Mouse (Mus musculus) liver, embryonic 13.5 days (tissue): ENCODE data around the gene Slc38a3. TPM values are rescaled to one million over a fixed set of nuclear protein-coding genes. Genes with fewer than 3 reads are reported as not detected.

ENCODE experiments used
- ATAC-seq: fragments of 200-750 bp; cut with Nextera tagmentation; 2 replicates; pipeline ENCODE4 v1.8.0; 2017; ENCODE audit warnings: low read depth, mild to moderate bottlenecking, moderate number of reproducible peaks, moderate library complexity
- DNase-seq: peaks from one replicate; pipeline ENCODE4 v3.0.0; 2022
- H3K27ac ChIP-seq: fragments of 300-500 bp; sonication (generic); 2 replicates; pipeline ENCODE4 v1.5.1; 2015; ENCODE audit warnings: moderate library complexity, mild to moderate bottlenecking, inconsistent platforms
- H3K27me3 ChIP-seq: fragments of 300-500 bp; sonication (generic); 2 replicates; pipeline ENCODE4 v1.6.1; 2015; ENCODE audit warnings: mild to moderate bottlenecking, inconsistent platforms
- H3K36me3 ChIP-seq: fragments of 300-500 bp; sonication (generic); 2 replicates; pipeline ENCODE4 v1.6.1; 2015; ENCODE audit warnings: mild to moderate bottlenecking, inconsistent platforms
- H3K4me1 ChIP-seq: fragments of 300-500 bp; sonication (generic); replicated peaks from 2 replicates; pipeline ENCODE4 v1.6.1; 2015; ENCODE audit warnings: inconsistent platforms
- H3K4me2 ChIP-seq: fragments of 300-500 bp; sonication (generic); 2 replicates; pipeline ENCODE4 v1.6.1; 2015; ENCODE audit warnings: inconsistent platforms, mild to moderate bottlenecking, moderate library complexity
- H3K4me3 ChIP-seq: fragments of 300-500 bp; sonication (generic); replicated peaks from 2 replicates; pipeline ENCODE4 v1.5.1; 2015; ENCODE audit warnings: mild to moderate bottlenecking, inconsistent platforms
- H3K9ac ChIP-seq: fragments of 300-500 bp; sonication (generic); 2 replicates; pipeline ENCODE4 v1.6.1; 2015; ENCODE audit warnings: mild to moderate bottlenecking, inconsistent platforms
- H3K9me3 ChIP-seq: fragments of 300-500 bp; sonication (generic); replicated peaks from 2 replicates; pipeline ENCODE4 v1.6.1; 2016; ENCODE audit warnings: inconsistent platforms
- WGBS: fragments of 180-500 bp; shearing (Covaris S2); methylation state at CpG from one replicate; pipeline ENCODE4 v1.1.7; 2015; ENCODE audit not compliant: insufficient replicate concordance; 5-methylcytosine and 5-hydroxymethylcytosine counted together
- polyA plus RNA-seq: library from polyadenylated mRNA; unstranded; fragments of >200 nt; fragmentation: Nextera tagmentation; extraction: Ambion mirVana; gene quantifications from 2 replicates; pipeline ENCODE4 v1.2.1, GENCODE M21; 2015

Slc38a3 gene
- polyA plus RNA-seq, 1 experiment from 2014 or later: 5.9 TPM

DNA sequence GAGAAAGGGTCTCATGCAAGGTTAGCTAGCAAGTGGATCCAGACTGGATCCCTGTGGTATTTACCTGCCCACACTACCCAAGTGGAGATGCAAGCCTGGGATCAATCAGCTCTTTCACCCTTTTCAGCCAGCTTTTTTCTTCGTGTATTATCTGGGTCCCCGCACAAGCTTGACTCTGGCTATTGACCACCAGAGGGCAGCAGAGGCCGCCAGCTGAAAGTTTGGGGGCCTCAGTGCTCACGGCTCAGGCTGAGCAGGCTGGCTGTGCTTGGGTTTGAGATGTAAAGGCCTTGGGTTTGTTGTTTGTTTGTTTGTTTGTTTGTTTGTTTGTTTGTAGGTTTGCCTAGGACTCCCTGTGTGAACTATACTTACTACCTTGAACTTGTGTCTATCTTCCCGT is 23.8 kb downstream of the Slc38a3 start:
- Histone ChIP-seq H3K9me3 (no peaks in the 10 kb centered on the region), H3K4me2 (0 out of 2 replicates have a peak overlapping the region, but pooled peaks have one; percentile 82), H3K27ac (no peak overlapping the region), H3K36me3 (no peaks in the 10 kb centered on the region), H3K4me3 (no peak overlapping the region), H3K9ac (no peak overlapping the region), H3K27me3 (no peaks in the 10 kb centered on the region), H3K4me1 (peaks cover 29% of the 10 kb centered on the region)
- WGBS: 15% methylated on average over 5 of the region's 5 CpGs
- ATAC-seq: peak; percentile 52
- peak; percentile 66 for DNase-seq

DNA sequence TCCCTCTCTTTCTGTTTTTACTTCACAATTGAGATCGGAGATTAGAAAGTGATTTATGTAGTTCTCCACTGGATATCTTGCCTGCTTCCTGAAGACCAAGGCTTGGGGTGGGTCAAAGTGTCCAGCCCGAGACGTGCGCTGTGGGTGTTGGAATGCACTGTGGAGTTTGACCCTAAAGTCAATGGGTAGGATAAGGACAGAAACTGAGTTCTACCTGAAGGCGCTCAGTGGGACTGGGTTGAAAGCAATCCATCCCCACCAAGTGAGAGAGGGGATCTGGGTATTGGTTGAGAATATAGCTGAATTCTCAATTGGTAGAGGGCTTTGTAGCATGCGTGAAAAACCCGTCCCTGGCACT is 24.2 kb downstream of the Slc38a3 start:
- no peaks in the 10 kb centered on the region for H3K9me3 ChIP-seq
- H3K9ac ChIP-seq: peak overlapping the region; percentile 63
- DNase-seq: no peak
- 0 out of 2 replicates have a peak, but pooled peaks have one; percentile 9 for ATAC-seq
- H3K4me2 ChIP-seq: peak overlapping the region; percentile 82
- peak overlapping the region; percentile 67 for H3K4me3 ChIP-seq
- peaks cover 31% of the 10 kb centered on the region for H3K4me1 ChIP-seq
- no peaks in the 10 kb centered on the region for H3K27me3 ChIP-seq
- H3K36me3 ChIP-seq: no peaks in the 10 kb centered on the region
- 38% methylated on average over 7 of the region's 7 CpGs for WGBS
- H3K27ac ChIP-seq: no peak overlapping the region

DNA sequence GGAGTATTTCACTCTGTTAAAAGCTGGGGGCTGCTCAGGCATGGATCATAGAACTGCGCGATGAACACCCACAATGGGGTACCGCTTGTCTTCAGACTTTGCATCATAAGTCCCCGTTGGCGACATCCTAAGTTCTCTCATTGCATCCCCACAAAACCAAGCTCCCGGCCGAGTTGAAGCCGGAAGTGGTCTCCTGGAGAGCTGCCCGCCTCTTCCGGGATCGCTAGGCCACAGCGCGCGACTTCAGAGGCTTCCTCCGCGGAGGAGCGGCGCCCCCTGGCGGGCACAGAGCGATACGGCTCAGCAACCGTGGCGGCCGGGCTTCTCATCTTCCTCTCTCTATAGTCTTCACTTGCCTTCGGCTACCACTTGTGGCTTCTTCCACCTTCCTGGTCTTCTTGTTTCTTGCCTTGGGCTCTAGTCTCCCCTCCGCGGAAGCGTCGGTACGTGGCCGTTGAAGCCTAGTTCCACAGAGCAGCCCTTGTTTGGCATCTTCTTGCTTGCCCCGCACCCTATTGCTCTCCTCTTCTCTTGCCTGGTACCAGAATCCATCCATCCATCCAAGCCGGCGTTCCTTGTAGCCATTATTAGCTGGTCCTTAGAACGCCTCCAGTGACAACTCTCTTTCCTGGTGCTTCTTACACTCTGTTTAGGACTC is 24.7 kb downstream of the Slc38a3 start:
- H3K27me3 ChIP-seq: no peaks in the 10 kb centered on the region
- ATAC-seq: peak; percentile 82
- H3K9ac ChIP-seq: peak overlapping the region; percentile 77
- WGBS: 4% methylated on average over 35 of the region's 35 CpGs
- H3K4me1 ChIP-seq: peaks cover 32% of the 10 kb centered on the region
- H3K36me3 ChIP-seq: no peaks in the 10 kb centered on the region
- peak overlapping the region; percentile 82 for H3K4me2 ChIP-seq
- H3K27ac ChIP-seq: peak overlapping the region; percentile 62
- H3K4me3 ChIP-seq: peak overlapping the region; percentile 67
- no peaks in the 10 kb centered on the region for H3K9me3 ChIP-seq
- peak; percentile 81 for DNase-seq

DNA sequence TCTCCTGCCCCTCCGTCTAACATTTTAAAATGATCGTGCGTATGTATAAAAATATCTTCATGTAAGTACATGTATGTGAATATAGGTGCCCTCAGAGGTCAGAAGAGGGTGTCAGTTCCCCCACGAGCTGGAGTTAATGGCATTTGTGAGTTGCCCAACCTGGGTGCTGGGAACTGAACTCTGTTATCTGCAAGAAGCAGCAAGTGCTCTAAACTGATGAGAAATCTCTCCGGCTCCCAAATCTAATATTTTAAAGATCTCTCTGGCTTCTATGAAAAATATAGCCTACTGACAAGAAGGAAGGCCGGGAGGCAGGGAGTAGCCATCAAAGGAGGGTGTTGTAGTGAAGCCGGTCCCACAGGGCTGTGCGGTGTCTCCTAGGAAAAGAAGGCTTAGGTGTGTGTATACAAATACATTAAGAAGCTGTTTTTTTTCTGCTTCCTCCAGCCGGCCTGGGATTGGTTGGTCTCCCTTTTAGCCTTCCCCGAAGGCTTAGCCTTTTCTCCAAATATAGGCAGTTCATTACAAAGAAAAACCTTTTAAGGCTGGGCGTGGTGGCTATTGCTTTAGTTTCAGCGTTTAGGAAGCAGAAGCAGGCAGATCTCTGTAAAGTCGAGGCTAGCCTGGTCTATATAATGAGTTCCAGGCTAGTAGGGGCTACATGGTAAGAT is 25.7 kb downstream of the Slc38a3 start:
- Histone ChIP-seq H3K27ac (peak overlapping the region; percentile 62), H3K4me2 (peak overlapping the region; percentile 82), H3K36me3 (no peaks in the 10 kb centered on the region), H3K4me1 (peaks cover 32% of the 10 kb centered on the region), H3K9me3 (no peaks in the 10 kb centered on the region), H3K27me3 (no peaks in the 10 kb centered on the region), H3K9ac (peak overlapping the region; percentile 77), H3K4me3 (peak overlapping the region; percentile 67)
- ATAC-seq: no peak
- DNase-seq: no peak
- 65% methylated on average over 13 of the region's 13 CpGs for WGBS

DNA sequence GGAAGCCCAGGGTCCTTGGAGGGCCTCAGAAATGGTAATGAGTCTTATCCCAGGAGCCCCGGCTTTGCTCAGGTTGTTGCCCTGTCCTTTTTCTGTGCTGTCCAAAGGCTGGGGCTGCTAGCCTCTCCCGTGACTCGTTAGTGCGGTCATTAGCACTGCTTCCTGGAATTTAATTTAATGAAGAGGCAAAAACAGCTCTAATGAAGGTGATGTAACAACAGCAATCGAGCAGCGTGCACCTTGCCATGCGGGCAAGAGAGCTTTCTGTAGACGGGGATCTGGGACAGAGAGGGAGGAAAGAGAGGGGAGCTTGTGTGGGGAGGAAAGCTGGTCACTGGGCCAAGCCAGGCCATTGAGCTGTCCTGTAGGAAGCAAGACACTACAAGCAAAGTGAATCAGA is 27.7 kb downstream of the Slc38a3 start:
- Histone ChIP-seq H3K27ac (no peak overlapping the region; the same call in 1 of the 2 replicates), H3K4me2 (no peak overlapping the region), H3K4me3 (no peak overlapping the region), H3K9me3 (no peaks in the 10 kb centered on the region), H3K27me3 (no peaks in the 10 kb centered on the region), H3K4me1 (peaks cover 40% of the 10 kb centered on the region), H3K9ac (no peak overlapping the region), H3K36me3 (no peaks in the 10 kb centered on the region)
- WGBS: 68% methylated on average over 8 of the region's 8 CpGs
- DNase-seq (no peak), ATAC-seq (no peak)

DNA sequence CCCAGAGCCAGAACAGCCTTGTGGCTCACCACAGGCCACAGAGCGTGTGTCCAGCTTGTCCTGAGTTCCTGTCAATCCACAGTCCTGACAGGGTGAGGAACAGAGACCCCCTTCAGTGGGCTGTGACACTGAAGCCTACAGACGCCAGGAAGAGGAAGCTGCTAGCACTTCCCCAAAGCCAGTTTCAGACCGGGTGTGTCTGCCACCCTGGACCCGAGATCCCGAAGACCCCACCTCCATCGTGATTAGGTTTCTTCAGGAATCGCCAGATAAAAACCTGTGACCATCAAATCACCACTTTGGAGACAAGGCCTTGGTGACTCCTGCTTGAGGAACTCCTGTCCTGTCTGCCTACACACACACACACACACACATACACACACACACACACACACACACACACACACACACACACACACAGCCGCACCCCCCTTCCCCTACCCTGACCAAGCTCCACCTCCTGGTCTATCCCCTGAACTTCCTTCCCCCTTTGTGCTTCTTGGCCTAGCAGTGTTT is 29.0 kb downstream of the Slc38a3 start:
- 20% methylated on average over 8 of the region's 8 CpGs for WGBS
- ATAC-seq: no peak
- Histone ChIP-seq H3K27me3 (no peaks in the 10 kb centered on the region), H3K9me3 (no peaks in the 10 kb centered on the region), H3K27ac (peak overlapping the region; percentile 58), H3K4me1 (peaks cover 46% of the 10 kb centered on the region), H3K4me3 (no peak overlapping the region), H3K36me3 (no peaks in the 10 kb centered on the region), H3K4me2 (no peak overlapping the region), H3K9ac (no peak overlapping the region)
- DNase-seq: no peak

DNA sequence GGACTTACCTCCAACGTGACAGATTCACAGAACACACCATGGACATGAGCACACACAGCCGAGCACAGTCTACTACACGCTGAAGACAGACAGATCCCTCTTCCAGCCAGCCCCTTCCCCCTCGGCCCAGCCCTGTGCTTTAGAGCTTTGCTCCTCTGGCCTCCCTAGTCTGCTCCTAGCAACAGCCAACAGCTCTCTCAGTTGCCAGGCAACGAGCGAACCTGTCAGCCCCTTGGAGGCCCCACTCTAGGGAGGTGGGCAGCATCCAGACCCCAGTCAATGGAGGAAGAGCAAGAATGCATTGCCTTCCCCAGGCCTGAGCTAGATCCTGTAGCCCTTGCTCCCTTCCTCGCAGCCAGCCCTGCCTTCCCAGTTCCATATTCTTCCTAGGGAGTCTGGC is 32.3 kb downstream of the Slc38a3 start:
- WGBS: 64% methylated on average over 7 of the region's 7 CpGs
- DNase-seq (no peak), ATAC-seq (no peak)
- H3K9ac ChIP-seq: no peak overlapping the region
- H3K4me3 ChIP-seq: no peak overlapping the region
- peaks cover 50% of the 10 kb centered on the region for H3K4me1 ChIP-seq
- peaks cover under 1% of the 10 kb centered on the region; the same call in 1 of the 2 replicates for H3K36me3 ChIP-seq
- no peak overlapping the region for H3K27ac ChIP-seq
- H3K27me3 ChIP-seq: no peaks in the 10 kb centered on the region
- no peak overlapping the region for H3K4me2 ChIP-seq
- no peaks in the 10 kb centered on the region for H3K9me3 ChIP-seq

DNA sequence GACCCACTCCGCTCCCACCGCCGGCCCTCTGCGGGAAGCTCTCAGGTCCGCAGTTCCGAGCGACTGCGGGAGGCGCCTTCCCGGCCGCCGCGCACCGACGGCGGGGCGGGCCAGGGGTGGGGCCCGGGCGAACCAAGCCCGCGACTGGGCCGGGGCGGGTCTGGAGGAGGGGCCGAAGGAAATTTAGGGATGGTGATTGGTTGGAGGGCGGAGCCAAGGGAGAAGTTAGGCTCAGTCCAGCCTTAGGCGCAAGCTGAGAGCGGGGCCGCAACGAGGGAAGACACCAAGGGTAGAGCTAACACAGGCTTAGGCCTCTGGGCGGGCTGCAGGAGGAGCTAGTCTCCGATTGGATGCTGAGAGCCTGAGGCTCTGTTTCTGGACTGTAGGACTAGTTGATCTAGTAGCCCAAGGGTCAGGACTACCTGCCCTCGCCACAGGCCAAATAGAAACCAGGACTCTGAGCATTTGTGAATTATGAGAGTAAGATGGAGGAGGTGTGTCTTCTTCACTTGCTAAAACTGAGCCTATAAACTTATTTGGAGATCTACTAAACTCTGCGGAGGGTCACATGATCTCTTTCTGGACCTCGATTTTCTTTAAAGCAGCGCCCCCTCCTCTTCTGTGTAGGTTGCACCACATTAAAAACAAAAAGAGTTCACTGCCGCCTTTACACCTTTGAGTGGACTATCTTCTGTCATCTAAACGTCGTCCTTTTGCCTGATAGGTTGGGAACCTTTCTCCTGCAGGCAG is 33.9 kb downstream of the Slc38a3 start, which contains the start of gene Gnai2:
TSS of gene Gnai2 (minus strand) at position 89 of the 750 bp plus-strand sequence.
- under 1% methylated on average over 38 of the region's 38 CpGs for WGBS

DNA sequence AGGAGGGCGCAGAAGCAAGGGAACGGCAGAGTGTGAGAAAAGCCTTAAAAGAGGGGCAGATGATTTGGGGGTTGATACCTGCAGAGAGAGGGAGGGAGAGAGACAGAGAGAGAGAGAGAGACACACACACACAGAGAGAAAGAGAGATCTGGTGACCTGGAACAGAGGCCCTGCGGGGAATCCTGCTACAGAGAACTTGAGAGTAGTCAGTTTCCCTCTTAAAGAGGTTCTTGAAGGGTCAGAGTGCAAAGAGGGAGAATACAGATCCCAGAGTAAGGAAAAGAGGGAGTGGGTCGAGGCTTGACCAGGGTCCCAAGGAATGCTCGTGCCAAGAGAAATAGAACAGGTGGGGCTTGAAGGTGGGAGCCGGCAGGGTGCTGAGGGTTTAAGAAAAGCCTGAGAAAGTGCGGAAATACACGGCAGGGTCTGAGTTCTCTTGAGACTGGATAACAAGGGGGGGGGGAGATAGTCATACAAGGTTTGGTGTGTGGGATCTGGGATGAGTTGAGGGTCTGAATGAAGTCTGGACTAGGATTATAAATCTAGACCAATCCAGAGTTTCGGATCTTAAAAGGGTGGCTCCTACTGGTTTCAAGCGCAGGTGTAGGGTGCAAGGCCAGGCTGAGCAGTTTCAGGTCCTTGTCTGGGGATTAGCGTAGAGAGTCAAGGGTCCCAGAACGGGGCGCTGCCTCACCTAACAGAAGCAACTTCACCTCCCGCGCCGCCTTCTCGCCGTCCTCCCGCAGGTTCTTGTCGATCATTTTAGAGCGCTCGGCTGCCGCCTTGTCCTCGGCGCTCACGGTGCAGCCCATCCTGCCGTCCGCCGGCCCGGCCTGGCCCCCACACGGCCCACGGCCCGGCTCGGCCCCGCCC is 34.7 kb downstream of the Slc38a3 start:
- DNase-seq (no peak), ATAC-seq (peak; percentile 2; the same call in 1 of the 2 replicates)
- Histone ChIP-seq H3K4me3 (peak overlapping the region; percentile 86), H3K9me3 (no peaks in the 10 kb centered on the region), H3K4me1 (peaks cover 68% of the 10 kb centered on the region), H3K9ac (peak overlapping the region; percentile 97), H3K4me2 (peak overlapping the region; percentile 100), H3K36me3 (peaks cover 18% of the 10 kb centered on the region), H3K27me3 (no peaks in the 10 kb centered on the region), H3K27ac (peak overlapping the region; percentile 94)
- under 1% methylated on average over 35 of the region's 35 CpGs for WGBS

More for the DNA sequence above, 33.9 kb downstream of the Slc38a3 start, which contains the start of gene Gnai2:
- Histone ChIP-seq H3K4me1 (peaks cover 63% of the 10 kb centered on the region), H3K27me3 (no peaks in the 10 kb centered on the region), H3K4me3 (peak within 1 kb of the TSS; percentile 86), H3K9ac (peak within 1 kb of the TSS; percentile 97), H3K36me3 (peaks cover 16% of the 10 kb centered on the region), H3K9me3 (no peaks in the 10 kb centered on the region), H3K4me2 (peak within 1 kb of the TSS; percentile 100), H3K27ac (peak within 1 kb of the TSS; percentile 94)
- DNase-seq (peak; percentile 97), ATAC-seq (peak; percentile 94)

DNA sequence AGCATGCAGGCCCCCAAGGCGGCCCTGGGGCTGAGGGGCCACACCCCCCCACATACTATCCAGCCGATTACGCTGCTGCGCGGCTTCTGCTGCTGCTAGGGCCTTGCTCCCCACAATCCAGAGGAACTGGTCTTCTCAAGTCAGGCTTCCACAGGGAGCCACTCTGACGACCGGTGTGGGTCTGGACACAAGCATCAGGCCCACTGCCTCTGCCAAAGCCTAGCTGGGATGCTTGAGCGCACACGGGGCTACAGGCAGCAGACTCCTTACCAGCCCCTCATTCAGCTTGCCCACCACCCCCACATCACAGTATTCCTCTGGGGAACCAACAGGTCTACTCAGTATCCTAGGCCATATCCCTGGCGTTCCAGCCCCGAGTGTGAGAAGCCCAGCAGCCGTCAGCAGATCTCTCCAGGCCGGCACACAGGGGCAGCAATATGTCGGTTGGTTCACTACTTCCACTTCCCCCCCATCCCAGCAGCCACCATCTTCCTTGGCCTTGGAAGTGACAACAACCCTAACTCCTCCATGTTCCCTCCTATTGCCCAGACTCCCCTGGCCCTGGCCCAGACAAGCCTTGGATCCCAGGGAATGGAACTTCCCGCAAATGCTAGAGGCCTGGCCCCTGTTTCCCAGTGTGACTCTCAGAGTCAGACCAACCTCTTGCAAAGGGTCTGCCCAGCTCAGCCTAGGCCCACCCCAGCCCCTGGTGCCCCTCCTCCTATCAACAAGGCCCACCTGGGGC is 35.5 kb downstream of the Slc38a3 start:
- Histone ChIP-seq H3K9ac (peak overlapping the region; percentile 97), H3K27me3 (no peaks in the 10 kb centered on the region), H3K4me2 (peak overlapping the region; percentile 100), H3K4me1 (peaks cover 77% of the 10 kb centered on the region), H3K36me3 (peaks cover 25% of the 10 kb centered on the region), H3K9me3 (no peaks in the 10 kb centered on the region), H3K27ac (peak overlapping the region; percentile 94), H3K4me3 (peak overlapping the region; percentile 86)
- ATAC-seq (0 out of 2 replicates have a peak, but pooled peaks have one; percentile 16), DNase-seq (no peak)
- WGBS: 2% methylated on average over 15 of the region's 15 CpGs
